27 mouse cellular contexts compared by ENCODE assay signal in the genomic region with DNA sequence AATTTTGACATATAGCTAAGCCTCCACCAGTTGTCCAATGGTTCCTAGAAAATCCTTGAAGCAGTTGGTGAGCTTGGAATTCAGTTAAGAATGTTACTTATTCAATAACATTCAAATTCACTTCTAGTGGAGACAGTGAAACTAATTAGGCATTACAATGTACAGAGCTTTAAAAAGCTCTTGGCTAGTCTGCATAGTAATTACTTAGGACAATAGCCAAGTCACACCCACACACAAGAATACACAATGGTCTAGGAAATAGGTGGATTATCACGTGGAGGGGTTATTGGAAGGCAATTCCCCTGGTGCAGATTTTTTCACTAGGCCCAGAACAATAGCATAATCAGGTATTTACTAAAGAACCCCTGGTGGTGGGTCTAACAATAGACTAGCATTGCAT. TPM values are rescaled to one million over a fixed set of nuclear protein-coding genes. Genes with fewer than 3 reads are reported as not detected.
"Had no signal": no experiment of that assay in that cellular context is flagged by ENCODE, and none has a peak within 500 bp of the region (broad histone marks: within the 10 kb centered on the region; RNA-seq: fewer than 3 reads in every experiment).

No protein-coding gene starts in this region.

RNA-seq across cellular contexts. Expression of gene Cyp2c68, which starts 3.5 kb away (rescaled TPM):
- total RNA-seq: left cerebral cortex, postnatal 10 days; left cerebral cortex, postnatal 14 days; left cerebral cortex, postnatal 25 days; left cerebral cortex, postnatal 36 days; left cerebral cortex, postnatal 4 days; megakaryocyte progenitor cell, adult 5-6 weeks; megakaryocyte, adult 5-6 weeks; megakaryocyte-erythroid progenitor cell, adult 5-6 weeks; midbrain, postnatal 0 days; monocyte, adult 5-6 weeks had no signal
- polyA plus RNA-seq: limb, embryonic 10.5 days; limb, embryonic 12.5 days; limb, embryonic 13.5 days; lung, adult 2 months; lung, embryonic 14.5 days; lung, postnatal 0 days; macrophage; midbrain, embryonic 10.5 days; midbrain, embryonic 11.5 days; midbrain, embryonic 12.5 days; midbrain, embryonic 13.5 days; midbrain, embryonic 14.5 days; midbrain, embryonic 15.5 days; midbrain, embryonic 16.5 days; midbrain, postnatal 0 days; myocyte; neural tube, embryonic 11.5 days; neural tube, embryonic 12.5 days had no signal
